Mouse (Mus musculus) A20 (cell line): ENCODE measurements around the gene Ifitm5.

Experiments
- DNase-seq: peaks from one replicate; pipeline ENCODE4 v3.0.0-alpha.2; 2011; ENCODE audit warnings: low read depth, low spot score

The Ifitm5 gene

DNA sequence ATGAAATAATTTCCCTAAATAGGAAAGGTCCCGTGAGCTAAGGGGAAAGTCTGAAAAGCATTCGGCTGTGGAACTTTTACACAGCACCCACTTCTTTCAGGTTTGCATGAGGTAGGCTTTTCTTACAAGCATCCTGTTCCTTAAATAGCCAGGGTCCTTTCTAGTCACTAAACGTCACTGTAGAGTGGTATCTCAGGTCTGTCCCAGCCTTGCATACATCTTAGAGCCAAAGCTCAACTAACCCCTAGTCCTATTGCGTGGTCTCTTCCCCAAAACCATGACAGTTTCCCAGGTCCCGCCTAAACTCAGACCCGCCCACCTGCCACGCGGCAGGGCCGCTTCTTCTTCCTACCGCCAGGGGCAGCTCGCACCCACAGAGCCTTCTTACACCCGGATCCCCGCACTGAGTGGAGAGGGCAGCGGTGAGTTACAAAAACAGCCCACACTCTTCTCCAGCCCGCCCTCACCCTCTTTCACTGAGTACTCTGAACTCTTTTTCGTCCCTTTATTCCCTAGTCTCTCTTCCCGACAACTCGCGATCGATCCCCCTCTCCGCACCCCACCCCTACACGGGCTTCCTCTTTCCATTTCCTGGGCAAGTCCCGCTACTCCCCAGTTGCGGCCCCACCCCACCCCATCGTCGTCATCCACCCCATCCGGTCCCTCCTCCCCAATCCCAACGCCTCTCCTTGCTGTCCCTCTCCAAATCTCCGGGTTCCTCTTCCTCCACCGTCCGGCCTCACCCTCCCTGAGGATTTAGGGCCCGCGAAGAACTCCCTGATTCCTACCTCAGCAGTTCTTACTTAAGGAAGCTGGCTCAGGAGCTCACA is 8.7 kb downstream of the Ifitm5 start, which contains the start of gene Pgghg:
Gene Pgghg (plus strand): TSS at position 170 of the 830 bp plus-strand sequence.
- DNase-seq: peak; percentile 94

GRCm38 (mm10) chr7:140939669-140940171 is 10.4 kb downstream of the Ifitm5 start:
- DNase-seq: no peak

GRCm38 (mm10) chr7:140938896-140939295 is 11.2 kb downstream of the Ifitm5 start:
- DNase-seq: no peak

GRCm38 (mm10) chr7:140938436-140938835 is 11.7 kb downstream of the Ifitm5 start:
- DNase-seq: peak; percentile 51

DNA sequence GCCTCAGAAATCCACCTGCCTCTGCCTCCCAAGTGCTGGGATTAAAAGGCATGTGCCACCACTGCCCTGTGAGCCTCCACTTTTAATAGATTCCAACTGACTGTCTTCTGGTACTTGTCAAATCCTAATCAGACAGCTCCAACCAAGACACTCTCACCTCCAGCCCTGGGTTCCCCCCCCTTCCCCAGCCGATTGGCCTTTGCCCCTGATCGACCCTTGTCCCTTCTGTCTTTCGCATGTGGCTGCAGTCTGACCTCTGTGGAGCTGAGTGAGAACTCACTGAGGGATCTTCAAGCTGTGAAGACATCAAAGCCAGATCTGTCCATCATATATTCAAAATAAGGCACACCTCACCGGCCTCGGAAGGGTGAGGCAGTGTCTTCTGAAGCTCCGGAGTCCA is 22.9 kb downstream of the Ifitm5 start:
- DNase-seq: no peak

DNA sequence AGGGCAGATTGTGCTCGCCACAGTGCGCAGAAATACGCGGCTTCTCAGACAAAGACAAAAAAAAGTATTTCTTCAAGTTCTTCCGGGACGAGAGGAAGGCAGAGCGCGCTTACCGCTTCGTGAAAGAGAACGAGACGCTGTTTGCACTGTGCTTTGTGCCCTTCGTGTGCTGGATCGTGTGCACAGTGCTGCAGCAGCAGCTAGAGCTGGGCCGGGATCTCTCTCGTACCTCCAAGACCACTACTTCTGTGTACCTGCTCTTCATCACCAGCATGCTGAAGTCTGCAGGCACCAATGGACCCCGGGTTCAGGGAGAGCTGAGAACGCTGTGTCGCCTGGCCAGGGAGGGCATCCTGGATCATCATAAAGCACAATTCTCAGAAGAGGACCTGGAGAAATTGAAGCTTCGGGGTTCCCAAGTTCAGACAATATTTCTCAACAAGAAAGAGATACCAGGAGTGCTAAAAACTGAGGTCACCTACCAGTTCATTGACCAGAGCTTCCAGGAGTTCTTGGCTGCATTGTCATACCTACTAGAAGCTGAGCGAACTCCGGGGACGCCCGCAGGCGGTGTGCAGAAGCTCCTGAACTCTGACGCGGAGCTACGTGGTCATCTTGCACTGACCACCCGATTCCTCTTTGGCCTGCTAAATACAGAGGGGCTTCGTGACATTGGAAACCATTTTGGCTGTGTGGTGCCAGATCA is 26.9 kb downstream of the Ifitm5 start:
- no peak for DNase-seq

DNA sequence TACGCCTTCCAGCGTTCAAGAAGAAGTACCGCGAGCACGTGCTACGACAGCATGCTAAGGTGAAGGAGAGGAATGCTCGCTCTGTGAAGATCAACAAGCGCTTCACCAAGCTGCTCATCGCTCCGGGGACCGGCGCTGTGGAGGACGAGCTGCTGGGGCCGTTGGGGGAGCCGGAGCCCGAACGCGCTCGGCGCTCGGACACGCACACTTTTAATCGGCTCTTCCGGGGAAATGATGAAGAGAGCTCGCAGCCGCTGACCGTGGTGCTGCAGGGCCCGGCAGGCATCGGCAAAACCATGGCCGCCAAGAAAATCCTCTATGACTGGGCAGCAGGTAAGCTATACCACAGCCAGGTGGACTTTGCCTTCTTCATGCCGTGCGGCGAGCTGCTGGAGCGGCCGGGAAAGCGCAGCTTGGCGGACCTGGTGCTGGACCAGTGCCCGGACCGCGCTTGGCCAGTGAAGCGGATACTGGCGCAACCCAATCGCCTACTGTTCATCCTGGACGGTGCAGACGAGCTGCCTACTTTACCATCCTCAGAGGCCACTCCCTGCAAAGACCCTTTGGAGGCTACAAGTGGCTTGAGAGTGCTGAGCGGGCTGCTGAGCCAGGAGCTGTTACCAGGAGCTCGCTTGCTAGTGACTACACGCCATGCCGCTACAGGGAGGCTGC is 27.6 kb downstream of the Ifitm5 start:
- no peak for DNase-seq

DNA sequence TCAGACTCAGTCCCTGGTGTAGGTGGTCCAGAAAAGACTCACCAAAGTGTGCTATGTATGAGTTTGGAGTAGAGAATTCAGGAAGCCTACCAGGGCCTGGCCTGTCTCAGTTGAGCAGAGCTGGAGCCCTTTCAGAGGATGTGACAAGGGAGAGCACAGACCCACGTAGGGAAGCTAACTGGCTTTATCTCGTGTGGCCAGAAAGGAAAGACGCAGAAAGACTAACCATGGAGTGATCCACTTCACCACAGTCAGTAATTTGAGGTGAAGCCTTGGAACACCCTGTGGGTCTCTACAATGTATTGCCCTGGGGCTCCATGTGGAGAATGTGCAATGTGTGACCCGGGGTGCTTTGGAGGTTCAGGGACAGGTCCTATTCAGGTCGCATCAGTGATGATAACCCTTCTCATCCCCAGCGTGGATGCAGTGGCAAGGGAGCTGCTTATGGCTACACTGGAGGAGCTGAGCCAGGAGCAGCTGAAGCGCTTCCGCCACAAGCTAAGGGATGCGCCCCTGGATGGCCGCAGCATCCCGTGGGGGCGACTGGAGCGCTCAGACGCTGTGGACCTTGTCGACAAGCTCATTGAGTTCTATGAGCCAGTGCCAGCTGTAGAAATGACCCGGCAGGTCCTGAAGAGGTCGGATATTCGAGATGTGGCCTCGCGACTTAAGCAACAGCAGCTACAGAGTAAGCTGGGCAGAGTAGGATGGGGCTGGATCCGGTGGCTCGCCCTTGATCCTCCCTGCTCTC is 28.7 kb downstream of the Ifitm5 start:
- no peak for DNase-seq

DNA sequence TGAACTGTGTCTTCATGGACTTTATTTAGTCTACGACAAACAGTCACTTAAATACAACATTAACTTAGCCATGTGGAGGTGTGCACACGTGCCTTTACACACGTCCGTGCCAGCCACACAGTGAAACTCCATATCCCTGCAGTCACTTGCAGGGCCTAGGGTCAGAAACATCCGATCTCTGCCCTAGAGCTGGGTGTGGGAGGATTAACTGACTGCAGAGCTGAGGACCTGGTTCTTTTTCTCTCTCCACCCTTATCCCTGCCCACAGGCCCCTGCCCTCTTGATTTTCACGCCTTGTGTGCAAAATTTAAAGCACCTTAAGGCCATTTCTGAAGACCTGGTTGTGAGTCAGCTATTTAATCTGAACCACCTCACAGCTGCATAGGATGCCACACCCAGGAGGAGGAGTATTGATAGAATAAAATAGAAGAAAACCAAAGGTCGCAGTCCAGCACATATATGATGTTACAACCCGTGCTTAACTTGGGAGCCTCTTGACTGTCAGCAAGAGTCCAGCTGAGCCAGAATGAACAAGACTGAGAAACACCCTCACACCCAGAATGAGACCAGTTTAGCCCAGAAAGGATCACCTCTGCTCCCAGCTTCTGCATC is 29.6 kb downstream of the Ifitm5 start, which contains the start of gene Nlrp6:
Gene Nlrp6 (plus strand): TSS at position 485 of the 612 bp plus-strand sequence.
- no peak for DNase-seq

GRCm38 (mm10) chr7:140919911-140920310 is 30.2 kb downstream of the Ifitm5 start:
- DNase-seq: no peak

DNA sequence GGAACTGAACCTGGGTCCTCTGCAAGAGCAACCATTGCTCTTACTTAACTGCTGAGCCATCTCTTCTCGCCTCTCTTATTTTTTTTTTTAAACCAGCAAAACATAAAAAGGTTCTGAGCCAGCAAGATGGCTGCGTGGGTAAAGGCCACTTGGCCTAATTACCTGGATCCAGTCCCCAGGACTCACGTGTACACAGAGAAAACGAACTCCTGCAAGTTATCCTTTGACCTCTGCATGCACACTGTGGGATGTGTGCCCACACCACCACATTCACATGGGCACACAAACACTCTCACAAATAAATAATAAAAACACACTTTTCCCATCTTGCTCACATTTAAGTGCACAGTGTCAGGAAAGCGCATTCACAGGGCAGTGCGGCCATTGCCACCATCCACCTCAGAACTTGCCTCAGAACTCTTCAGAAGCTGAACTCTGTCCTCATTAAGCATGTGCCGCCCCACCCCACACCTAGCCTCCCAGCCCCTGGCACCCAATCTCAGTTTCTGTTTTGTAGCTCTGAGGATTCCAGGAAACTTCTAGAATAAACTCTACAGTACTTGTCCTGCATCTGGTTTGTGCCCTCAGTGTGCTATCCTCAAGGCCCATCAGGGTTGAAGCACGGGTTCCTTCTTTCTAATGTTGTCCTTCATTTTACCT is 35.9 kb downstream of the Ifitm5 start:
- DNase-seq: no peak

GRCm38 (mm10) chr7:140912846-140913482 is 37.1 kb downstream of the Ifitm5 start:
- DNase-seq: no peak

- no peak for DNase-seq
Measured at GRCm38 (mm10) chr7:140912293-140912692, 37.8 kb downstream of the Ifitm5 start.

DNA sequence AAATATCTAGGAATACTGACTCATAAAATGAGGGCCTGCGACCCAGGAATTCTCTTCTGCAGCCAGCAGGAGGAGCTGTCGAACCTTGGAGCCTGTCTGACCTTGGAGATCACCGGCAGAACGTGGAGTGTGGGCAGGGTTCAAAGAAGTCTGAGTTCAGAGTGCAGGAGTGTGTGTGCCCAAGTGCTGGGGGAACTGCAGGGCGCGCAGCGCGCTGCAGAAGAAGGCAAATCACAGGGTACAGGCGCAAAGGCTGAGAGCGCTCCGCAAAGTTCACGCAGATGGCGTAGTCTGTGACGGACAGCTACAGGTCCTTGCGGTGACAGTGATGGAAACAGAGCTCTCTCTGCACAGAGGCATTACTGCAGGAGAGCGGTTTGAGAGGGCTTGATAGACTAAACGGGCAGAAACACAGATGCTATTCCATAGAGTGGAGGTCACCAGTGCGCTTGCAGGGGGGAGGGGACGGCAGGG is 41.4 kb downstream of the Ifitm5 start:
- peak; percentile 63 for DNase-seq

DNA sequence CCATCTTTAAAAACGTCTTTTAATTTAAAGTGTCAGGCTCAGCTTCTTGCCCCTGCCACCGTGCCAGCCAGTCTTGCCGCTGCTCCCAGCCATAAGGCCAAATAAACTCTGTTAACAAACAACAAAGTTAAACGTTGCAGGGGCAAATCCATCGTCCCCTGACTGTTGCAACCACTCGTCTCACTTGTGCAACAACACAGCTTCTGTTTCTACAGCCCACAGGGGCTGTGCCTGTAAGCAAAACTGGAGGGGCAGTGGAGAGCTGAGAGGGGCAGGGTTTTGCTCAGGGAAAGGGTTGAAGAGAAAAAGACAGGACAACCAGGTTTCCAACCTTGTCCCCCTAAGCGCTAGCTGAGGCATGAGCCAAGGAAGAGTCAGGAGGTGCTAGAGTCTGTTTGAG is 41.9 kb downstream of the Ifitm5 start:
- DNase-seq: no peak

- DNase-seq: peak; percentile 9
Measured at GRCm38 (mm10) chr7:140907697-140908096, 42.4 kb downstream of the Ifitm5 start.

DNA sequence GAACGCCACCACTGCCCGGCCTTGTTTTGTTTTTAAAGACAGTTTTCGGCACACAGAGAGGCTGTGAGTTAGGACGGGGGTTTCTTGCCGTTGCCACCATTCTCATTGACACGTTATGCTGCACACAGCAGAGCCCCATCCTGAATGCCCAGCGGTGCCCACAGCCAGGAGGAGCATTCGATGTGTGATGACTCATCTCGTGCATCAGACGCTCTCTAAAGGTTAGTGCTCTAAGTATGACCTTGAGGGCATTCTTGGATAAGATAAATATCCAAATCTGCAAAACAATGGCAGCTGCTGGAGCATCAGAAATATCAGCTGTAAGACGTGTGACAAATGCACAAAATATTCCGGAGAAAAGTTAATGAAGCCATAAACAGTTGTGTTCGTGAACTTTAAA is 43.0 kb downstream of the Ifitm5 start:
- DNase-seq: no peak

- DNase-seq: no peak
Measured at GRCm38 (mm10) chr7:140905642-140906081, 44.4 kb downstream of the Ifitm5 start.

- peak; percentile 75 for DNase-seq
Measured at GRCm38 (mm10) chr7:140903212-140903611, 46.9 kb downstream of the Ifitm5 start.
